7 mouse cellular contexts compared by ENCODE assay signal in genomic region chr13:46502390-46502891, GRCm38 (mm10). TPM values are rescaled to one million over a fixed set of nuclear protein-coding genes. Genes with fewer than 3 reads are reported as not detected.
DNase-seq lines count a peak whose midpoint lies in the region; ATAC-seq and TF ChIP-seq lines count a peak whose summit lies in the region.

No protein-coding gene starts in this region.

- TF ChIP-seq POLR2A in spleen, adult 2 months (IDR thresholded peaks at IDR 0.05; ENCODE audit: low read depth, low read length), result no peak

- no peak for DNase-seq in spleen, adult 2 months (ENCODE audit: low read depth in 1 of 2, low spot score in 2 of 2)
- DNase-seq in spleen, adult 18-20 months, result no peak
- DNase-seq in cerebellum, adult 11 months, result peak; percentile 35
- DNase-seq in forebrain, embryonic 10.5 days (ENCODE audit: extremely low spot score, low spot score), result no peak
- peak; percentile 29 to 50 for DNase-seq in heart, postnatal 36 days
- peak; percentile 46 for DNase-seq in liver, embryonic 11.5 days (ENCODE audit: low spot score)
- peak; percentile 19 to 28 for DNase-seq in right cerebral cortex, postnatal 36 days (ENCODE audit: low spot score in 2 of 2)

- peak overlapping the region; percentile 86 for H3K4me2 ChIP-seq in liver, embryonic 11.5 days

- intact Hi-C loops in heart, postnatal 36 days (cut with DNase I), result loop anchor here (5.0 kb wide), 1 partner anchor 70 kb away; no protein-coding TSS in a partner anchor

- H3K36me3 ChIP-seq in spleen, adult 2 months (ENCODE audit: control insufficient read depth, insufficient read depth, low read length), result no peaks in the 10 kb centered on the region
- no peaks in the 10 kb centered on the region for H3K36me3 ChIP-seq in forebrain, embryonic 10.5 days (replicated peaks)
- H3K36me3 ChIP-seq in liver, embryonic 11.5 days (ENCODE audit: control insufficient read depth, insufficient read depth, low read length), result no peaks in the 10 kb centered on the region

- H3K9me3 ChIP-seq in forebrain, embryonic 10.5 days, result no peaks in the 10 kb centered on the region
- no peaks in the 10 kb centered on the region for H3K9me3 ChIP-seq in liver, embryonic 11.5 days (ENCODE audit: control insufficient read depth, low read length)

- peak; percentile 39 for ATAC-seq in liver, embryonic 11.5 days (replicated peaks; ENCODE audit: low FRiP score)

- H3K4me3 ChIP-seq in spleen, adult 2 months (ENCODE audit: extremely low read depth, insufficient read depth, insufficient read length), result peak overlapping the region; percentile 30; the same call in 1 of the 2 replicates
- H3K4me3 ChIP-seq in forebrain, embryonic 10.5 days, result peak overlapping the region; percentile 72
- peak overlapping the region; percentile 59 for H3K4me3 ChIP-seq in liver, embryonic 11.5 days (ENCODE audit: low read depth, low read length)

- peaks cover 8% of the 10 kb centered on the region for H3K27me3 ChIP-seq in spleen, adult 2 months (ENCODE audit: control insufficient read depth, insufficient read depth, low read length)
- H3K27me3 ChIP-seq in forebrain, embryonic 10.5 days (ENCODE audit: poor library complexity, severe bottlenecking), result peaks cover 11% of the 10 kb centered on the region; the same call in 1 of the 2 replicates
- H3K27me3 ChIP-seq in liver, embryonic 11.5 days (replicated peaks; ENCODE audit: control insufficient read depth, insufficient read depth, low read length), result peaks cover 6% of the 10 kb centered on the region

- no peak for TF ChIP-seq CTCF in spleen, adult 2 months (IDR thresholded peaks at IDR 0.05; ENCODE audit: extremely low read depth, insufficient read depth, insufficient read length, insufficient replicate concordance)

- WGBS in spleen, adult 2 months, result 36% methylated on average over 20 of the region's 20 CpGs
- WGBS in forebrain, embryonic 10.5 days, result 11% methylated on average over 20 of the region's 20 CpGs
- WGBS in liver, embryonic 11.5 days, result 8% methylated on average over 20 of the region's 20 CpGs

- H3K9ac ChIP-seq in liver, embryonic 11.5 days (ENCODE audit: low read depth, low read length), result peak overlapping the region; percentile 41

- peaks cover 6% of the 10 kb centered on the region; the same call in 1 of the 2 replicates for H3K4me1 ChIP-seq in spleen, adult 2 months (ENCODE audit: control insufficient read depth, insufficient read depth, insufficient read length)
- H3K4me1 ChIP-seq in forebrain, embryonic 10.5 days, result peaks cover 14% of the 10 kb centered on the region
- H3K4me1 ChIP-seq in liver, embryonic 11.5 days (replicated peaks; ENCODE audit: control insufficient read depth, insufficient read depth, low read length), result peaks cover 3% of the 10 kb centered on the region; the same call in 1 of the 2 replicates

- H3K27ac ChIP-seq in spleen, adult 2 months (ENCODE audit: insufficient read depth, low read length), result no peak overlapping the region
- peak overlapping the region; percentile 86 for H3K27ac ChIP-seq in forebrain, embryonic 10.5 days
- no peak overlapping the region for H3K27ac ChIP-seq in liver, embryonic 11.5 days (ENCODE audit: low read depth, low read length)

RNA-seq across cellular contexts. Expression of gene Cap2, which starts 0.8 kb away (rescaled TPM):
- polyA plus RNA-seq in spleen, adult 2 months (2012; rRNA removed), result 1.3 and 1.9 TPM in 2 replicates
- polyA plus RNA-seq in forebrain, embryonic 10.5 days (2016; fragmentation: Nextera tagmentation; extraction: Ambion mirVana), result 7.0 and 7.3 TPM in 2 replicates
- total RNA-seq in heart, postnatal 36 days (2021), result 100 to 1,000 TPM; 141 to 147 TPM
- polyA plus RNA-seq in liver, embryonic 11.5 days (2014; fragmentation: Nextera tagmentation; extraction: Ambion mirVana), result 3.5 and 3.8 TPM in 2 replicates

Comparison
In these comparisons a context has a peak if more than half of its experiments do, and no peak if none do; other contexts are left out.
1. DNase-seq: peak in cerebellum, adult 11 months (single experiment), heart, postnatal 36 days (2 of 2), liver, embryonic 11.5 days (single experiment) and right cerebral cortex, postnatal 36 days (2 of 2); none in spleen, adult 2 months (0 of 2), spleen, adult 18-20 months (0 of 2) and forebrain, embryonic 10.5 days (single experiment).
2. Peak in every context shown above with its lines, with median percentiles within 50 percentile points of each other: H3K4me3 ChIP-seq.